15 mouse cellular contexts compared by ENCODE assay signal in the genomic region with DNA sequence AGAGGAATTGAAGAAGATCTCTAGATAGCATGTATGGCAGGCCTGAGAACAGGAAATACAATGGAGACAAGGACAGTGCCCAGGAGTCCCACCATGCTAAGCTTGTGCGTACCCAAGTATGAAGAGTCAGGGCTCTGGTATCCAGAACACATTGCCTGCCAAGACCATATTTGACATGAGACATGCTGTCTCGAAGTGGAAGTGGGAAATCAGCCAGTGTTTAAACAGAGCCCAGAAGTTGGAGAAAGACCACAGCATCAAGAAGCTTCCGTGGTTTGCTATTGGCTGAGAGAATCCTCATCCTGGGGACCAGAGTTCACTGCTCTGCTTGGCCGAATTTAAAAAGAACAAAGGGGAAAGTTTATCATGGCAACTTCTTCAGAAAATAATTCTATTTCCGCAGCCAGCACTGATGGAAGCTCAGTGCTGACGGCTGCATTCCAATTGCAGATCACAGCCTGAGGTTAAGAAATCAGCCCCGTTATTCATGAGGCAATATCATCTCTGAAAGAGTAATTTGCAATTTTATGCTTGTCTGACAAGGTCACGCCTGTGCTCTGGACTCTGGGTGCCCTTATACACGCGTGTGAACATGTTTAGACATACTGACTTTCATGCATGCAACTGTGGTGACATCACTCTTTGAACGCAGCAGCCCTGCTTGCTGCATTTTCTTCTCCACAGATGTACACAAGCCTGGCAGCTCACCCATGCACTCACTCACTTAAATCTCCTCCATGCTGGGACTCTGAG.
A peak's percentile ranks its signal among the peaks of the same experiment; 100 is the strongest.
DNase-seq lines count a peak whose midpoint lies in the region; ATAC-seq lines count a peak whose summit lies in the region.
"Had no signal": no experiment of that assay in that cellular context is flagged by ENCODE, and none has a peak within 500 bp of the region (broad histone marks: within the 10 kb centered on the region; RNA-seq: fewer than 3 reads in every experiment).

No protein-coding gene starts in this region.

- no peak for ATAC-seq in heart, embryonic 11.5 days (replicated peaks; ENCODE audit: insufficient number of reproducible peaks, low FRiP score, low TSS enrichment)
- no peak for ATAC-seq in megakaryocyte, adult 5-6 weeks (ENCODE audit: poor library complexity, severe bottlenecking)
- ATAC-seq: liver, postnatal 0 days; midbrain, embryonic 16.5 days had no signal

- H3K36me3 ChIP-seq in heart, embryonic 11.5 days (ENCODE audit: control insufficient read depth, insufficient read depth, low read length) = no peaks in the 10 kb centered on the region
- H3K36me3 ChIP-seq: forebrain, embryonic 10.5 days; hindbrain, embryonic 13.5 days; limb, embryonic 12.5 days; neural tube, embryonic 13.5 days had no signal

- peak; percentile 24 for DNase-seq in heart, adult 8-10 months (ENCODE audit: low spot score)
- DNase-seq in Muller cell, postnatal 12 days (ENCODE audit: inconsistent ontology term) = peak; percentile 78
- peak; percentile 36 to 46 for DNase-seq in heart, postnatal 10 days
- DNase-seq in lung, postnatal 10 days = peak; percentile 70
- DNase-seq in neural tube, embryonic 10.5 days (ENCODE audit: extremely low spot score, low spot score) = no peak
- DNase-seq: adrenal gland, postnatal 14 days; cerebellum, adult 9-11 months; liver, postnatal 0 days had no signal

- no peaks in the 10 kb centered on the region for H3K4me1 ChIP-seq in heart, embryonic 11.5 days (ENCODE audit: control insufficient read depth, insufficient read depth, low read length)
- H3K4me1 ChIP-seq: forebrain, embryonic 10.5 days; limb, embryonic 12.5 days had no signal

- no peaks in the 10 kb centered on the region for H3K9me3 ChIP-seq in heart, embryonic 11.5 days (replicated peaks; ENCODE audit: control insufficient read depth, low read length)
- H3K9me3 ChIP-seq: forebrain, embryonic 10.5 days; hindbrain, embryonic 13.5 days; limb, embryonic 12.5 days; neural tube, embryonic 13.5 days had no signal

- H3K9ac ChIP-seq in heart, embryonic 11.5 days (ENCODE audit: low read depth, low read length) = no peak overlapping the region
- H3K9ac ChIP-seq: hindbrain, embryonic 13.5 days; limb, embryonic 12.5 days; liver, postnatal 0 days; neural tube, embryonic 13.5 days had no signal

- H3K27ac ChIP-seq in heart, embryonic 11.5 days (ENCODE audit: low read depth, low read length) = no peak overlapping the region
- H3K27ac ChIP-seq: forebrain, embryonic 10.5 days; hindbrain, embryonic 13.5 days; limb, embryonic 12.5 days; neural tube, embryonic 13.5 days had no signal

- 77% methylated on average over 11 of the region's 11 CpGs for WGBS in heart, embryonic 11.5 days (ENCODE audit: insufficient replicate concordance)

- intact Hi-C loops in heart, postnatal 10 days (cut with DNase I) = loop anchor here (10.0 kb wide), 3 partner anchors 346 to 754 kb away; a partner anchor contains a TSS

- H3K4me2 ChIP-seq in heart, embryonic 11.5 days = no peak overlapping the region
- H3K4me2 ChIP-seq: hindbrain, embryonic 13.5 days; limb, embryonic 12.5 days; neural tube, embryonic 13.5 days had no signal

- no peak overlapping the region for H3K4me3 ChIP-seq in heart, embryonic 11.5 days (ENCODE audit: low read depth, low read length)
- H3K4me3 ChIP-seq: forebrain, embryonic 10.5 days; hindbrain, embryonic 13.5 days; limb, embryonic 12.5 days; neural tube, embryonic 13.5 days had no signal

- H3K27me3 ChIP-seq in heart, embryonic 11.5 days (ENCODE audit: control insufficient read depth, insufficient read depth, low read length) = no peaks in the 10 kb centered on the region
- H3K27me3 ChIP-seq: hindbrain, embryonic 13.5 days; limb, embryonic 12.5 days; neural tube, embryonic 13.5 days had no signal
